Mouse (Mus musculus): Measurements from ENCODE around the gene Aktip.

- TF ChIP-seq CHD2 (IDR thresholded peaks at IDR 0.05; ENCODE audit: low read depth, low read length) (no peak), MAFK (IDR thresholded peaks at IDR 0.05; ENCODE audit: insufficient read depth, low read depth, low read length) (no peak), ZC3H11A (IDR thresholded peaks at IDR 0.05; ENCODE audit: borderline replicate concordance, low read depth, low read length) (no peak), HCFC1 (IDR thresholded peaks at IDR 0.05; ENCODE audit: borderline replicate concordance, insufficient read depth, low read length) (no peak), ZNF384 (IDR thresholded peaks at IDR 0.05; ENCODE audit: low read depth, low read length) (no peak)
These were observed 134.6 kb downstream of the Aktip start for GRCm38 (mm10) chr8:91065179-91065578.
